Mouse (Mus musculus): ENCODE measurements around the gene Insig1.

- no peak for TF ChIP-seq CTCF (conservative IDR thresholded peaks at IDR 0.05; ENCODE audit: low read length)
- TF ChIP-seq NANOG (IDR thresholded peaks at IDR 0.05; ENCODE audit: borderline replicate concordance, low read length): no peak
These were observed 28.4 kb upstream of the Insig1 start for GRCm38 (mm10) chr5:28042779-28043178.
